Mouse (Mus musculus) kidney, adult 2 months (tissue): ENCODE measurements around the gene Zfp524.

Experiments used
- CTCF ChIP-seq: fragments of 200-500 bp; conservative IDR thresholded peaks from 2 replicates; pipeline ENCODE4 v1.5.1; 2011; ENCODE audit warnings: low read depth, mild to moderate bottlenecking, control low read depth, low read length, moderate library complexity, mixed read lengths; ENCODE audit not compliant: insufficient read depth, insufficient read length
- POLR2A ChIP-seq: fragments of 200-500 bp; IDR thresholded peaks from one replicate; pipeline ENCODE4 v1.6.1; 2011; ENCODE audit warnings: low read depth, low read length, control low read depth

DNA sequence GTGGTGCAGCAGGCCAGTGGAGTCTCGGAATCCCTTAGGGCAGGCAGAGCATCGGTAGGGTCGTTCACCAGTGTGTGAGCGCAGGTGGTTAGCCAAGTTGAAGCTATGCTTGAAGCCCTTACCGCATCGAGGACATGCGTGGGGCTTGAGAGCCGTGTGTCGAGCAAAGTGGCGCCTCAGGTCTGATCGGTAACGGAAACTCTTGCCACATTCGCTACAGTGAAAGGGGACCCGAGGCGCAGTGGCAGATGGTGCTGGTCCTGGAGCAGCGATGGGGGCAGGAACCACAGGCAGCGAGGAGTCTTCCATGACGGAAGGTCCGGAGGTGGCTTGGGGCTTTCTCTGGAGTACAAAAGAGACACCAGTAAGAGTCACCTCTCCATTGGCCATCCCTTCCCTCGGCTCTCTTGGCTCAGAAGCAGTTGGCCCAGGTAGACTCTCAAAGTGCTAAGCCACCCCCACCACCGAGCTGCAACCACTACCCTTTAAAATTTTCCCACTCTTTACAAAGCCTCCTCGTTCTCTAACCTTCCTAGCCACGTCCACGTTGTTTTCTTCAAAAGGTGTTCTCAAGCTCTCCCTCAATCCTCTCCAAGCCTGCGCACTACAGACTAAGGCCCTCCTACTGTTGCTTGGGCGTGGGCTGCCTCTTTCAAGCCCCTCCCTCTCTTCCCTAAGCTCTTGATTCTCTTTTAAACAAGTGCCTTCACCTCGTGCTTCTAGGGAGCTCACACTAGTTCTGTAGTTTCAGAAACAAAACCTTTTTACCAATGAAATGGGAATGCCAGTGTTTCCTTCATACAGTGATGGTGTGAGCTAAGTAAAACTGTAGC, 1.3 kb upstream of the Zfp524 start:
- TF ChIP-seq POLR2A (no peak), CTCF (no peak)
